Mouse (Mus musculus): ENCODE measurements around the gene Ankrd35.
A peak's percentile ranks its signal among the peaks of the same experiment; 100 is the strongest.
"Not testable (repeated sequence)": the region's sequence is repeated elsewhere in the genome, so short reads cannot be mapped to it uniquely, and the experiment has no call there.

Ankrd35 gene

DNA sequence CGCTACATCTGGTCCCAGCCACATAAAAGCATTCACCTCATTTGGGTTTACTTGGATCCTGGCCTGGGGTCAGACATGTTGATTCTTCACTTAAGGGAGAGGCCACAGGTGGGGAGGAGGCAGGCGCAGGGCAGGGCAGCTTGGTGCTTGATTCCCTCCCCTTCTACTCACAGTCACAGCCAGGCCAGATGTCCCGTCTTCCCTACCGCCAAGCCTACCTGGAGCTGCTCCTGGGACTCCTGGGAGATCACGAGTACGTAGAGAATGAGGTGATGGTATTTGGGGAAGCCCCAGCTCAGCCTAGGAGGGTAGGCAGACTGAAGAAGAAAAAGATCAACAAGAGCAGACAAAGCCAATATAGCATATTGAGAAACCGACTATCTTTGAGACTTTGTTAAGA, 37.1 kb downstream of the Ankrd35 start:
- no peak for DNase-seq

DNA sequence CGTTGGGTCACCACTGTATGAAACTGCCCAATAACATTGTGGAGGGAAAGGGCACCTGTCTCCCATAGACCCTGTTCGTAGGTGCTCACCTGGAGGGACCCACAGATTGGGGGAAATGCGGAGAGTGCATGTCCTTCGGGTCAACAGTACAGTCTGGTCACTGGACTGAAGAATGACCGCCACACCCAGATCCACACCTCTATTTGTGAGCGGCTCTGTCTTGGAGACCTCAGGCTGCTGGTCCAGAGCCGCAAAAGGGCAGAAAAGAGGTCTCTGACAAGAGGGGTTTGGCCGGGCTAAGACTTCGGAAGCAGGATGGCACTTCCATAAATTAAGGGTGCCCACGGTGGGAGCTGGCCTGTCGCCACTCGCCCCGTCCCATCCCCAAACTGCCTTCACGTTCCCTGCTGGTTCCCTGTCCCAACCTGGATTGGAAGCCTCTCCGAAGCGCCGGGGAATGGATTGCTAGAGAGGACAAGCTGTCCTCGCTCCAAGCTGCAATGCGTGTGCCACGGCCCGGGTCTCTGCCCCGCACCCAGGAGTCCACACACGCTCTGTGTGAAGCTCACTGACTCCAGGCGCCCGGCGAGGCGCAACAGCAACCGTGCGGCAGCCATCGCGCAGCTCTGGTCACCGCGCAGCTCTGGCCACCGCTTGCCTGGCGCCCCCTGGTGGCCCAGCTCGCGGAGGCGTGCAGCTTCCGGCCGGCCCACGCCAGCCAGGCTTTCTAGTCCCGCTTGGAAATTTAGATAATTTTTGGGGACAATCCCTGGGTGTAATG, 38.2 kb downstream of the Ankrd35 start, which contains the start of gene Nudt17:
TSS of gene Nudt17 (minus strand) at position 660 of the 781 bp plus-strand sequence.
- peak; percentile 79 to 95 for DNase-seq

DNA sequence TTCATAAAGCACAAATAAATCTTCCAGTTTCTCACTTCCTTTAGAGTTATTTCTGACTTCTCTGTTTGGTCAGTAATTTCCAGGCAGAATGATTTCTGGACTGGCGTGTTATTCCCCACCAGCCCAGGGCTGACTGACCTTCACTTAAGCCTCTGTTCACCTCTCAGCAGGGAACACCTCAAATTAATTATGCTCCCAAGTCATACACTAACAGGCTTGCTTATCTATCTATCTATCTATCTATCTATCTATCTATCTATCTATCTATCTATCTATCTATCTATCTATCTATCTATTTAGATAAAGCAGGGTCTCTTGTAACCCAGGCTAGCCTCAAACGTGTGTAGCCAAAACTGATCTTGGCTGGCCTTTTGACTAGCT, 38.7 kb downstream of the Ankrd35 start:
- no peak for DNase-seq

DNA sequence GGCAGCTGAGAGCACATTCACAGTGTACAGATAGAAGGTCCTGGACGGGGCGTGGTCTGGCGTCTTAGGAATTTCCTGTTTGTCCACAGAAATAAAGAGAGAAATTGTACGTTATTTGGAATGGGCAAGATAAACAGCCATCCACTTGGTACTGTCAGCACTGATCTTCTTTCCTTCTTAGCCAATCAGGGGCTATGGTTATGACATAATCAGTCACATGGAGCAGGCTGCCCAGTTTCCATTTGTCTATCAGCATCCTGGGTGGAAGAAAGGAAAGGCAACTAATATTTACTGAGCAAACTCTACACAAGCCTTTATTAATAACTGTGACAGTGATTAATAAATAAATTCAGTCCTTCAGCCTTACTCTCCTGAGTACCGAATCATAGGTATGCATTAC, 44.4 kb downstream of the Ankrd35 start:
- no peak for DNase-seq

DNA sequence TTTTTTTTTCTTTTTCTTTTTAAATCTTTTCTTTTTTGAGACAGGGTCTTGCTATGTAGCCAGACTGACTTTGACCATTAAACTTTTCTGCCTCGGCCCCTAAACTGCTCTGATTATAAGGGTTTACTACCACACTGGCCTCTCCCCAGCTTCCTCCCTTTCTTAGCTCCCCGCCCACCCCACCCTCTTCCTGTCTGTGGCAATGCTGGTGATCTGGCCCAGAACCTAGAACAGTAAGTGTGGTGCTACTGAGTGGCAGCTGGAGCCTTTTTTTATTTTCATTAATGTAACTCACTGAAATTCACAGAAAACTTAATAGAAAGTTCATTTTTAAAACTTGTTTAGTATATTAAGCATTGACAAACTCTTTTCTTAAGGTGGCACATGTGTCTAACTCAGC, 45.9 kb downstream of the Ankrd35 start:
- no peak for DNase-seq

DNA sequence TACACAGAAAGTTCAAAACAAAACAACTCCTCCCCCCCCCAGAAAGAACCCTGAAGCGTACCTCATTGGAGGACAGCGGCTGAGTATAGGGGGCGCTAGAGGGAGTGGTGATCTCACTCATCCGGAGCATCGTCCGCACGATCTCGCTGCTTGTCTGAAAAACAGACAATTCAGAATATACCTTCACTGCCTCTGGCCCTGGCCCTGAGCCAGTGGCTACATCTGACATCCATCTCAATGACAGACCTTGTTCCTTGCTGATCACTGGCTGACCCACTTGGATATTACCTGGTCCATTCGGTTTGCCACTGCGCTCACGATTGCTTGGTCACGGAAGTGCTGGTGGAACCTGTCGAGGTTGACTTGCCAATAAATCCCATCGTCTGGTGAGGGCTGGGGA, 49.2 kb downstream of the Ankrd35 start:
- peak; percentile 85 to 88 for DNase-seq

DNA sequence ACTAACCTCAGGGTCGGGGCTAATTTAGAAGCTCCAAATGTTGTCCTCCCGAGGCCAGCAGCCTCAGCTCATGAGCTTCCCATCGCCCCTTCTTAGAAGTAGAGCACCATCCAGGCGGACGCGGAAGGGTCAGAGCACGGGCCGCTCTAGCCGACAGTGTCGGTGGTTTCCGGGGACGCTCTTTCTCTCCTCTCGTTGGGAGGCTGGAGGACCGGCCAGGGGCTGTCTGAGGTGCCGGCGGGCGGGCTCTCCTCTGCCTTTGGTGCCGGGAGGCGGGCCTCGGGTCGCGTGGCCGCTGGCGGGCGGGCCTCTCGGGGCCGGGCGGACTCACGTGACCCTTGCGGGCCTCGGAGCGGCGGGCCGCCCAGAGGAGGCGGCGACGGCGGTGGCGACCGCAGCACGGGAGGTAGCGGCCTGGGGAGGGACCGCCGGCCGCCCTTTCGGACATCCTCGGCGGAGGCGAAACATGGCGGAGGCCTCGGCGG, 57.5 kb downstream of the Ankrd35 start, which contains the start of the genes Polr3c and Rnf115:
TSS of gene Polr3c (minus strand) at position 286 of the 485 bp plus-strand sequence.
TSS of gene Rnf115 (plus strand) at position 322 of the 485 bp plus-strand sequence.
- DNase-seq: peak; percentile 97 to 98

DNA sequence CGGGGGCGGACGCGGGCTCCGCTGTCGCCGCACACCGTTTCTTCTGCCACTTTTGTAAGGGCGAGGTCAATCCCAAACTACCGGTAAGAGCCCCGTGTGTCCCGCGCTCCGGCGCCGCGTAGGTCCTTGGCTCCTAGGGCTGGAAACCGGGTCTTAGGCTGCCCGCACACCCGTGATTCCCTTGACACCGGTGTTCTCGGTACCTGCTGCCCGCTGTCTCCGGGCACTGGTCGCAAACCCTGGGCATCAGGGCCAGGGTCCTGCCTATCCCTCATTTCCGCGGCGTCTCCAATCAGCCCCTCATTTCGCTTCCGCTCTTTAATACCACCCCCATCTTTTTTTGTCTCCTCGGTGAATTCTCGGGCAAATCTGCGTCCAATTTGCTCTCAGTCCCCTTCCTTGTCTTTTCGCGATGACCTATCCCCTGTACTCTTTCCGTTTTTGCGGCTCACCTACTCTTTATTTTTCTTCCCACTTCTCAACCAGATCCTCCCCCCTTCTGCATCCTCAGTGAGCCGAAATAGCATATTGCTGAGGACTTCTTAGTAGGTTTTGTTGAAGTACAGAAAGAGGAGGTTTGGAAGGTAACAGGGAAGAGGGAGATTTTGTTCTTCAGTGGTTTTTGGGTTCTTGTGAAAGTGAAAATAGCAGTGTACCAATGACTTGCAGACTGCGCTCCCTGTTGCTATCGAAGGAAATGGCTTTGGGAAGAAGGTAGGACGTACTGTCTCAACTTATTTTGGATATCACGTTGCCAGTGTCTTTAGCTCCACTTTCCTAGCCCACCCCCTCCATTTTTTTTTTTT, 58.1 kb downstream of the Ankrd35 start:
- no peak for DNase-seq

DNA sequence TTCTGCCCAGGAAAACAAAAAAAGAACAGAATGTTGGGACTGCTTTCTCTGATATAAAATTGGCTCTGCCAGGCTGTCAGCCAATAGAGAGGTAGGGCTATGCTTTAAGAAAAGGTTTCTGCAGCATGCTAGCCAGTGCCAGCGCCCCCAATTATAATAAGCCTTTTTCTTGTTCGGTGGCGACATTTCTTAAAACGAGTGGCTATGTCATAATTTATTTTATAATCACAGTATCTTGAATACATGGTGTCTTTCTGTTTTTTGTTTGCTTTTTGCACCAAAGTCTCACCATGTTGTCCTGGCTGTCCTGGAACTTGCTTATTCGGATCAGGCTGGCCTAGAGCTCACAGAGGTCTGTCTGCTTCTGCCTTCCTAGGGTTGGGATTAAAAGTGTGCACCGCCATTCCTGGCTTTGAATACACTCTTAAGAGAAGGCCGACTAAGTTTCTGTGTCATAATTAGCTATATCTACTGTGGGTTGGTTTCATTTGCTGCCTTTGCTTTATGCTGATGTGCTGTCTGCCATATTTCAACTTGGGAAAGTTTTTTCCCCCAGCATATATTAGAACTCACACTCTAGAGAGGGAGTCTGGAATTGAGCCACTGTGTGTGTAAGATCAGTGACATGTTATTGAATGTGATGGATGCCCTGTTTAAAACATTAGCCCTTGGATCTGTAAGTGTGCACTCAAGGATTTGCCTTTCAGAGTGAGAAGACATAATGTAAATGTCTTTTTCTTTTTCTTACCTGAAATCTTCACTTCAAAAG, 58.9 kb downstream of the Ankrd35 start:
- no peak for DNase-seq

DNA sequence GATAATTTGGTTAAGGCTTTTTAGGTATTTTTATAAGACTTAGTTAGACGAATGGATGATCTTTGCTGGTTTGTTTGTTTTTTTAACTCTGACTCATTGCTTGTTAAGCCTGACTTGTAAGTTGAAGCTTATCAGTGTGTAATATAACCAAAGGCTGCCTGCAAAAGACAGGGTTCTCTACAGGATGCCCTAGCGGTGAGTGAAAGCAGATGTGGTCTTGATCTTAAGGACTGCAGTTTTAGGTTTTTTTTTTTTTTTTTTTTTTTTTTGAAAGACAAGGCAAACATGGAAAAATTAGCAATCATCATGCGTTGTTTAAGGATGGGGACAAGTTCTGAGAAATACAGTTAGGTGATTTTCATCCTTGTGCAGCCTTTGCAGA, 59.5 kb downstream of the Ankrd35 start:
- no peak for DNase-seq

DNA sequence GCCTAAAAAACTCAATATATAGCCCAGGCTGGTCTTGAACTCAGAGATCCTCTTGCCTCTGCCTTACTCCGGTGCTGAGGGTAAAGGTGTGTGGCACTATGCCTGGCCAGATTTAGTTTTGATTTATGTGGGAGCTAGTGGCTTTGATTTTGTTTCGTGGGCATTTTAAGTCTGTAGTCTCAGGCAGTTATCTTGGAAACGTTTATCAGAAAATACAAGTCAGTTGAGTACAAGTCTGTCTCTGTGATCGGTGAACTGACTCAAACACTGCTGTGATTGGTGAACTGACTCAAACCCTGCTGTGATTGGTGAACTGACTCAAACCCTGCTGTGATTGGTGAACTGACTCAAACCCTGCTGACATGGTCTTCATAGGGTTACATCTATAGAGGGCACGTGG, 60.9 kb downstream of the Ankrd35 start:
- DNase-seq: no peak

DNA sequence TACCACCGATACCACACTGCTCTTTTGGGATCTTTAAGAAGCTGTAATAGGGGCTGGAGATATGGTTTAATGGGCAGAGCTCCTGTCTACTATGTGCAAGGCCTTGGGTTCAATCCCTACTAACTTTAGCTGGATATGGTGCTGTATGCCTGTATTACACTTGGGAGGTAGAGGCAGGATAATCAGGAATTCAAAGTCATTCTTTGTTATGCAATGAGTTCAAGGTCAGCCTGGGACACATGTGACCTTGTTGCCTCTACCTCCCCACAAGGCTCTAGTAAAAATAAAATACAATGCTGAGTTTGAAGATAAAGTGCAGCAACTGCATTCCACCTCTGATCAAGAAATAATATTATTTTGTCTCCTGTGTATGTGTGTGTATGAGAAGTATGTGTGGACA, 64.1 kb downstream of the Ankrd35 start:
- DNase-seq: no peak

DNA sequence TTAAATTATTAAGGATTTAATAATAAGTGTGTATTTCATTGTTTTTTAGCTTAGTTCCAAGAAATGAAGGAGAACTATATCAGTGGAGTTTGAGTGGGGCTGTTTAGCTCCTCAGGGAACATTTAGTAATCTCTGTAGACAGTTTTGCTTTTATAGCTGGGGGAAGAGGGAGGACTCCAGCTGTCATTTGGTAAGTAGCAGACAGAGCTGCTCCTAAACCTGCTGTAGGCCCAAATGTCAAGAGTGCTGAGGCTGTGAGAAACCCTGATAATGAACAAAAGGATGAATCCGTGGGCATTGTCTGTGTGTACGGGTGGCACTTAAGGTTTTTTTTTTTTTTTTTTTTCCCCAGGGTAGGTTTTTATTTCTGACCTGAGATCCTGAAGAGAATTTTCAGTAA, 65.3 kb downstream of the Ankrd35 start:
- DNase-seq: no peak

DNA sequence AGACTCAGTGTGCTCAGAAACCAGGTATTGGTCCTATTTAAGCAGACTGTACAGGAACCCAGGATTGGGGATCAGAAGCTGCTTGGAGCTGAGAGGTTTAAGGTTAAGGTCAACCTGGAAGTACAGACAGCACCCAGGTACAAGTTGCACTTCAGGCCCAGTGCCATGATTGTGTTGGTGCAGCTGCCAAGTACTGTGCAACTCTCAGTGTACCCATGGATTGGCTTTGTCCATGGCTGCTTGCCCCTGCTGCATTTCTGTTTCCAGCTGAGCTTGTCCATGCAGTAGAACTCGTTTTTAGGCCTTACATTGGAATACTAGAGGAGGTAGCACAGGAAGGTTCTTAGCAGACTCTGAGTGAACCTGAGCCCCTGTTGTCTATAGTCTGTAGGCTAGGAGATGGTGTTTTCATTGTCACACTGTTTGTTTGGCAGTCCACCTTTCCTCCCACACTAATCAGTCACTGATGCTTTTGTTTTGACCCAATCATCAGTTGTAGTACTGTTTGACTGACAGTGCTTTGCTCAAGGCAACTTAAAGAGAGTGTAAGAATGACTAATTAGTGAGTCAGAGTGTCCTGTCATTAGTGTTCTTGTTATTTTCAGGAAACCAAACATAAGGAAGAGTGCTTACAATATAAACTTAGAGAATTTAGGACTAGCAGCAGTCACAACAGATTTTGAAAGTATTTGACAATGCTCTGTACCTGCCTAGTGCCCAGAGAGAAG, 67.2 kb downstream of the Ankrd35 start:
- DNase-seq: no peak

DNA sequence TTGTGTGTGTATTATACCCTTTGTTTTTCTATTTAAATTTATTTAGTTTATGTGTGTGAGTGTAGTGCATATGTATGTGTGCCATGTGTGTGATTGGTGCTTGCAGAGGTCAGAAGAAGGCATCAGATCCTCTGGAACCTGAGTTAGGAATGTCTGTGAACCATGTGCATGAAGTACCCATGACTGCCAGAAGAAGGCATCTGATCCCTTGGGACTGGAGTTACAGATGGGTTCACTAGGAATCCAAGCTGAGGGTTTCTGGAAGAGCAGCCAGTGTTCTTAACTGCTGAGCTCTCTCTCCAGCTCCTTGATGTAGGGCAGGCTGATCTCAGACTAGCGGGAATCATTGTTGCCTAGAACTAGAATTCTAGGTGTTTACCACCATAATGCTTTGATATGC, 68.1 kb downstream of the Ankrd35 start:
- DNase-seq: no peak

DNA sequence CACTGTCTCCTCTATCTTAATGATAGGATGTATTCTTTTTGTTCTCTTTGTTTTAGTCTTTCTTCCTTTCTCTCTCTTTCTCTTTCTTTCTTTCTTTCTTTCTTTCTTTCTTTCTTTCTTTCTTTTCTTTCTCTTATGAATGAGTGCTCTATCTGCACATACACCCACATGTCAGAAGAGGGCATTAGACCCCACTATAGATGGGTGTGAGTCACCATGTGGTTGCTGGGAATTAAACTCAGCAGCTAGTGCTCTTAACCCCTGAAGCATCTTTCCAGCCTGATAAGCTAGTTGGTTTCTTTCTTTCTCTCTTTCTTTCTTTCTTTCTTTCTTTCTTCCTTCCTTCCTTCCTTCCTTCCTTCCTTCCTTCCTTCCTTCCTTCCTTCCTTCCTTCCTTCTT, 70.3 kb downstream of the Ankrd35 start:
- not testable (repeated sequence) for DNase-seq

Data from cerebellum, adult 18-20 months (tissue).